Mouse (Mus musculus) spleen, postnatal 4 days (tissue): Measurements from ENCODE around the gene Dlgap4.

Experiments
- DNase-seq, 2 experiments: peaks; one replicate each; pipeline ENCODE4 v3.0.0; 2022; ENCODE audit warnings: low spot score in 2 of 2

The Dlgap4 gene

GRCm38 (mm10) chr2:156803698-156804372, 190.3 kb downstream of the Dlgap4 start:
- DNase-seq: no peak

DNA sequence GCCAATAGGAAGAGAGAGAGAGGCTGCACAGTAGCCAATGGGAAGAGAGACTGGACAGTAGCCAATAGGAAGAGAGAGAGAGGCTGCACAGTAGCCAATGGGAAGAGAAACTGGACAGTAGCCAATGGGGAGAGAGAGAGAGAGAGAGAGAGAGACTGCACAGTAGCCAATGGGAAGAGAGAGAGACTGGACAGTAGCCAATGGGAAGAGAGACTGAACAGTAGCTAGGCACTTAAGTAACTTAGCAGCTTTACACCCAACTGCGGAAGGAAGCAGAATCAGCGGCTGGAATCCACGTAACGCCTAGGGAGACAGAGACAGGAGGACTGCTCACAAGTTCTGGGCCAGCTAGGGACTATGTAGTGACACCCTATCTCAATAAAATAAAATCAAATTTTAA, 191.1 kb downstream of the Dlgap4 start:
- DNase-seq: no peak

DNA sequence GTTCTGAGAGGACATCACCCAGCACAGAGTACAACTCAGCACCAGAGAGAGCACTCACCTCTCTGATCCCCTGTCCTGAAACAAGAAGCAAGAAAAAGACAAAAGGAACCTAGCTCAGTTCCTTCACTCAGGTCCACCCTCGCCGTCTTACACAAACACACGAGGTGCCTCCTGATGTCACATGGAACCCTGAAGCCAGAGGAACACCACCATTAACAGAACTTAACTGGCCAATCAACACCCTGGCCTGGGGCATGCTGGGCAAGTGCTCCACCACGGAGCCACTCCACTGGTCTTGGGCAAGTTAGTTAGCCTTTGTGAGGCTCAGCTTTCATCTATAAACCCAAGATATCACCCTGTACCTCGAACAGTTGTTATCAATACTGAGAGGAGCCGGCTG, 193.4 kb downstream of the Dlgap4 start:
- DNase-seq: no peak

GRCm38 (mm10) chr2:156809579-156809978, 196.1 kb downstream of the Dlgap4 start:
- peak; percentile 28 to 71 for DNase-seq

DNA sequence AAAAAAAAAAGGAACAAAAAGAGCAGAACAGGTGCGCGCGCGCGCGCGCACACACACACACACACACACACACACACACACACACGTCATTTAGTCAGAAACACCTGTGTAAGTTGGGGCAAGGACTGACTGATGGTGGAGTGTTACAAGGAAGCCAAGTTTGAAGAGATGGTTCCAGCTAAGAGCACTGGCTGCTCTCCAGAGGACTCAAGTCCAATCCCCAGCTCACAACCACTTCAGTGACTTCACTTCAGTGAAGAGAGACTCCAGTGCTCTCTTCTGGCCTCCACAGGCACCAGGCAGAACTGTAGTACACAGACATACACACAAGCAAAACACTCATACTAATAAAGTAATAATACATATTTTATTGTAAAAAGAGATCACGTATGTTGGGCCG, 197.2 kb downstream of the Dlgap4 start:
- DNase-seq: no peak

GRCm38 (mm10) chr2:156811556-156811955, 198.1 kb downstream of the Dlgap4 start:
- DNase-seq: no peak
